Mouse (Mus musculus): ENCODE results near the gene Clp1.
A peak's percentile ranks its signal among the peaks of the same experiment; 100 is the strongest.
"Not testable (repeated sequence)": the region's sequence is repeated elsewhere in the genome, so short reads cannot be mapped to it uniquely, and the experiment has no call there.

Gene Clp1

DNA sequence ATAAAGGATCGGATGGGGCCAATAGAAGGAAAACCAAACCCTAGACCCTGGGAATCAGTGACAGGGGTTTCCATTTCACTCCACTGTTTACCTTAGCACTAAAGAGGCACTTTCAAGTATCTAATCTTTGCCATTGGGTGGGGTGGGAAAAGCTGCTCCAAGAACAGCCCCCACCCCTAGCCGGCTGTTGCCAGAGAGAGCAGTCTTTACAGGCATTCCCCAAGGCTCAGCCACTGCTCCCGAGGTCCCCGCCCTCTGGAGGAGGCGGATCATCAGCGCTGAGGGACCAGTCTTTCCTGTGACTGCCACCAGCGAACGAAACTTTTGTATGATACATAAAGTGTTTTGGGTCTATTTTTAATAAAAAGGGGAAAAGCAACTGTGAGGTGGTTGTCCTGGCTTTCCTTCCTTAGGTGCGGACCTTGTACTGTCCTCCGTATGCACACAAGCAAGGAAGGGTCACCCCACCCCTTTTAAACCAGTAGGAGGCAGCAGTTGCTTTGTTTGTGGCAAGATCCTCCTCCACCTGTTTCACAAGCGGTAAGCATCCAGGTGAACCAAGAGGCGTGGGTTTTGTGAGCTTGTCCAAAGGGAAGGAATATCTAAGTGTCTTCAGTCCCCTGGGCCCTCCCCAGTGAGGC, 11.2 kb upstream of the Clp1 start:
- peak; percentile 56 for DNase-seq (ENCODE audit: low spot score)

DNA sequence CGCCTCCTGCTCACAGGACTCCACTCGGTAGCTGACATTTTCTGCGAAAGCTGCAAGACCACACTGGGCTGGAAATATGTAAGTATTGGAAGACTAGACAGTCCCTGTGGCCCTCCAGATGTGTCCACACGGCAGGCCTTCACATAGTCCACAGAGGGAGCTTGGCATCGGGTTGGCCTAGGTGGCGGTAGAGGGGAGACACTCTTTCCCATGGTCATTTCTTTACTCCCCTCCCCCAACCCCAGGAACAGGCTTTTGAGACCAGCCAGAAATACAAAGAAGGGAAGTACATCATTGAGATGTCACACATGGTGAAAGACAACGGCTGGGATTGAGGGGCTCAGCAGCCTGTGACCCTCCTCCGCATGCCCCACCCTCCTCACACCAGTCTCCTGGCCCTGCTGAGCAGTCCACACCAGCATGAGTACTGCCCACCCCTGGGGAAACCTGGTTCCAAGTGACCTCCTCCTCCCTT, 10.3 kb upstream of the Clp1 start:
- DNase-seq (ENCODE audit: low spot score): peak; percentile 48

- DNase-seq (ENCODE audit: low spot score): no peak
Measured at GRCm38 (mm10) chr2:84736312-84737161, 9.4 kb upstream of the Clp1 start.

DNA sequence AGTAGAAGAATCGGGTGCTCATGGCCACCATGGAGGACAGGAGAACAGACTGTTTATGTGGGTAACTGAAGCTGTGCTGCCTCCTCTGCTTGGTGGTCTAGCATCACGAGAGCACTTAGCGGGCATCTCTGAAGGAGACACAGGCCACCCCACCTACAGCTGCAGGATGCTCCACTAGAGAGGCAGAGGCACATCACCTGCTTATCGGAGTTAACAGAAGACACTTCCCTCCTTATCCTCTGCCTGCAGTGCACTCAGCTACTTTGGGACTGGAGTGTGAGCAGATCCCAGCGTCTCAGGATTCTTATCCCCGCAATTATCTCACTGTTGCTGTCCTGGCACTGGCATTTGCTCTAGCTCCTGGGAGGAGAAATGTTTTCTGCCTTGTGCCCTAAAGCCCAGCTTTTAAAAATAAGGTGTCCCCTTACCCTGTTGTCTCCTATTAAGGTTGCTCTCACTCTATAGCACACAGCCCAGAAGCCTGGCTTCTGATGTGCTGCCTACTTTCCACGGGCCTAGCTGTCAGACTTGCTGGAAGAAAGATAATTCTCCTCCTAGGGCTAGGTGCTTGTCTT, 8.3 kb upstream of the Clp1 start:
- DNase-seq (ENCODE audit: low spot score): no peak

- no peak for DNase-seq (ENCODE audit: low spot score)
Measured at GRCm38 (mm10) chr2:84734919-84735318, 7.8 kb upstream of the Clp1 start.

GRCm38 (mm10) chr2:84734351-84734864, 7.3 kb upstream of the Clp1 start:
- no peak for DNase-seq (ENCODE audit: low spot score)

- peak; percentile 52 for DNase-seq (ENCODE audit: low spot score)
Measured at GRCm38 (mm10) chr2:84733579-84734300, 6.6 kb upstream of the Clp1 start, which contains the start of gene Ypel4. Gene Ypel4, plus strand, starts transcription at chr2:84734058.

DNA sequence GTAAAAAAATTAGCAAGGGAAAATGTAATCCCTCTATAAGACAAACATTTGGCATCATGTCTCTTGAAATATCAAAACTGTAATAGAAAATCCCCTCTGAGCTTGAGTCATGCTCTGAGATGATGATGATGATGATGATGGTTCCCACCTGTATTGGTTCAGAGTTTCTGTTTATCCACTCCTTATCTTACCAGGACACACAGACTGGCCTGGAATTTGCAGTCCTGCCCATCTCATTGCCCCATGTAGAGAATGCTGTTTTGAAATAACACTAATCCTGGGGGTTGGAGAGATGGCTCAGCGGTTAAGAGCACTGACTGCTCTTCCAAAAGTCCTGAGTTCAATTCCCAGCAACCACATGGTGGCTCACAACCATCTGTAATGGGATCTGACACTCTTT, 5.2 kb upstream of the Clp1 start:
- DNase-seq (ENCODE audit: low spot score): no peak

- no peak for DNase-seq (ENCODE audit: low spot score)
Measured at GRCm38 (mm10) chr2:84731206-84731605, 4.1 kb upstream of the Clp1 start.

DNA sequence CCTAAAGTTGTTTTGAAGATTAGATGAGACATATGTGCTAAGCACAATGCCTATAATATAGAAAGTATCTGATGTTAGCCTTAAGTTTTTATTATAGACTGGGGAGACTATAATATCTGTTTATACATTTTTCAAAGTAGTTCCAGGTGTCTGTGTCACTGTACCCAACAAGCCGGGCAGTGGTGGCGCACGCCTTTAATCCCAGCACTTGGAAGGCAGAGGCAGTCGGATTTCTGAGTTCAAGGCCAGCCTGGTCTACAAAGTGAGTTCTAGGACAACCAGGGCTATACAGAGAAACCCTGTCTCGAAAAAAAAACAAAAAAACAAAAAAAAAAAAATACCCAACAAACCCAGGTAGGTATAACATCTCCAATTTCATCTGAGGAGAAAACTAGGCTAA, 1.0 kb upstream of the Clp1 start:
- not testable (repeated sequence) for DNase-seq (ENCODE audit: low spot score)

- no peak for DNase-seq (ENCODE audit: low spot score)
Measured at GRCm38 (mm10) chr2:84726716-84727115, 434 bp downstream of the Clp1 start.

DNA sequence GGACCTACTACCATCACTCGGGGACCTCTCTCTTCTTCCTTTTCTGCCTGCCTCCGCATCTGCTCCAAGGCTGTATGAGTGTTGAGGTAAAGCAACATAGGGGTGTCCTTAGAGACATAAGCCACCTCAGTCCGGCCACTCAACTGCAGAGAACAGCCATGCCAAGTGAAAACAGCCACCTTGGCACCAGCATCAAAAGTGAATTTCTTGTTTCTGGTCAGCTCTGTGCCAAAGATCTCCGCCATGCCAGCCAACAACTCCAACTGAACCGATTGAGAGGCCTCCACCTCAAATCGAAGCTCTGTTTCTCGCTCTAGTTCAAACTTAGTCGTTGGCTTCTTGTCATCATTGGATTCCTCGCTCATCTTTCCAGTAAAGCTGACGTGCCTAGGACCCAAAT, 1.4 kb downstream of the Clp1 start:
- DNase-seq (ENCODE audit: low spot score): no peak

DNA sequence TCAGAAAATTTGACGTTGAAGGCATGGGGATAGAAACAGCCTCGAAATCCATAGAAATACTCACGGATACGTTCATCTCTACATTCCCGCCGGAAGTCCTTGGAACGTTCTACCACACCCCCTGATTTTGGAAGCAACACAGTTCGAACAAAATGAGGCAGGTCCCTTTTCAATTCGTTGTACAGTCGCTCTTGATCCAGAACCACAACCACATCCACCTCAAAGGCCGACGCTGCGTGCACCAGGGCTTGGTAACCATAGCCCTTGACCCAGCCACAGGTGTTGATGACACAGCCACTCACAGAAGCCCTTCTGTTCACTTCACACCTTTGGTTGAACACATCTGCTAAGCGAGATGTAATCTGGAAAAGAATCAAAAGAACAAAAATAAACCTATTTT, 3.3 kb downstream of the Clp1 start:
- DNase-seq (ENCODE audit: low spot score): no peak

DNA sequence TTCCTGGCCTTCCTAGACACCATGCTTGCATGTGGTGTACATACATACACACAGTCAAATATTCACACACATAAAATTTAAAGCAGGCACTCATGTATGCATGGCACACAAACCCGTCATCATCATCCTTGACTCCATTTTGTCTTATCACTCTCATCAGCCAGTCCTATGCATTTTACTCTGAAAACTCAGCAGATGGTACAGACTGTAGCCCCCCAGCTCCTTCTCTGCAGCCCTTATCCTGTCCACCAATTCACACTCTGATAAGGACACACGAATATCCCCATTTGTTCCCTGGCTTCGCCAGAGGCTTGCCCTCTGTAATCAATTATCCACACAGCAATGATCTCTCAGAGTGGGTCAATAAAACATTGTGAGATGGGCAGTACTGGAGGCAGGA, 6.0 kb downstream of the Clp1 start:
- DNase-seq (ENCODE audit: low spot score): no peak

DNA sequence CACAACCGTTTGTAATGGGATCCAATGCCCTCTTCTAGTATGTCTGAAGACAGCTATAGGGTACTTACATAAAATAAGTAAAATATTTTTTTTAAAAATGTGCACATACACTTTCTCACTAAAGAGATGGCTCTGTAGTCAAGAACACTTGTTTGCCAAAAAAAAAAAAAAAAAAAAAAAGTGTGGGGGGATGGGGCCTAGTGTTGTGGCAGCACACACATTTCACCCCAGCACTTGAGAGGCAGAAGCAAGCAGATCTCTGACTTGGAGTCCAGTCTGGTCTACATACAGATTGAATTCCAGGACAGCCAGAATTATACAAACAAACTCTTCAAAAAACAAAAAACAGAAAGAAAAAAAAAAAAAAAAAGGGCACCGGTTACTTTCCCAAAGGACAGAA, 6.4 kb downstream of the Clp1 start:
- DNase-seq (ENCODE audit: low spot score): no peak

- DNase-seq (ENCODE audit: low spot score): no peak
Measured at GRCm38 (mm10) chr2:84717357-84717756, 9.8 kb downstream of the Clp1 start.

DNA sequence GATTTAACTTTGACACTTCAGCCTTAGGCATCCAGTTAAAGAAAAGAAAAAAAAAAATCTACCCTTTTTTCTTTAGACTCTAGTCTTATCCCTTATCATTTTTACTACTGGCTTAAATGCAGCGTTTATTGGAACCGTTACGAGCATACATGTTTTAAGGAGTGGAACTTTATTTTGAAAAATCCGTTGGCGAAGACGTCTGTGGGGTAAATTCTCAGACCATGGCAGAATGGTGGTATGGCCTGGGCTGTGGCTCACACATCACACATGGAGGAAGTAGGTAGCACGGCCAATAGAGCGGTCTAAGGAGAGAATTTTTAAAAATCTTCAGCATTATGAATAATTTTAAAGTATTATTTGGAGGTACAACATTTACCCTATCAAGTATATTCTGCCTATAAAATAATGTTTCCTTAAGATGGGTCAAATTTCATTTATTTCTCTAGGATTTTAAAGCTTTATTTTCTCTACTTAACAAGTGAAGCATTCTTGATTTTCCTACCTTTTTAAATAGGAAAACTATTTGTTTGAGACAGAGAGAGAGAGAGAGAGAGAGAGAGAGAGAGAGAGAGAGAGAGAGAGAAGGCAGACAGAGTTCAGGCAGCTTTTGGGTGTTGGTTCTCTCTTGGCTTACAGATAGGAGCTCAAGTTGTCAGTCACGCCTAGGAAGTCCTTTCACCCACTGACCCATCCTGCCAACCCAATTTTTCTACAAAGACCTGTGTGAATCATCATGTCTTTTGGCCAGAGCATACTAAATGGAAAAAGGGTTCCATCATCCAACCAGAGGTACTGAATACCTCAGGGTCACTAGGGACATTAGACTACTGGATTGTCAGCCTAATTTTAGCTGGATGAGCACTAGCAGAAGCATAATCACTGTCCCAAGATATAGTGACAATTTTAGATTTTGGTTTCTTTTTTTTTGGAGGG, 10.5 kb downstream of the Clp1 start:
- DNase-seq (ENCODE audit: low spot score): no peak

- DNase-seq (ENCODE audit: low spot score): peak; percentile 63
Measured at GRCm38 (mm10) chr2:84715562-84716361, 11.4 kb downstream of the Clp1 start.

GRCm38 (mm10) chr2:84714811-84715561, 12.2 kb downstream of the Clp1 start, which contains the start of gene Zdhhc5:
Gene Zdhhc5, minus strand, starts transcription at chr2:84715180.
- DNase-seq (ENCODE audit: low spot score): peak; percentile 99
